Mouse (Mus musculus) induced T-regulatory cell, adult 2 months (primary cell): ENCODE results near the gene Hopx.

Experiments used
- DNase-seq: peaks from one replicate; pipeline ENCODE4 v3.0.0-alpha.2; 2012; ENCODE audit warnings: low read depth

The Hopx gene

GRCm38 (mm10) chr5:77114817-77115731, at the start of gene Hopx:
Gene Hopx (minus strand): TSS chr5:77115121.
- peak; percentile 83 for DNase-seq

DNA sequence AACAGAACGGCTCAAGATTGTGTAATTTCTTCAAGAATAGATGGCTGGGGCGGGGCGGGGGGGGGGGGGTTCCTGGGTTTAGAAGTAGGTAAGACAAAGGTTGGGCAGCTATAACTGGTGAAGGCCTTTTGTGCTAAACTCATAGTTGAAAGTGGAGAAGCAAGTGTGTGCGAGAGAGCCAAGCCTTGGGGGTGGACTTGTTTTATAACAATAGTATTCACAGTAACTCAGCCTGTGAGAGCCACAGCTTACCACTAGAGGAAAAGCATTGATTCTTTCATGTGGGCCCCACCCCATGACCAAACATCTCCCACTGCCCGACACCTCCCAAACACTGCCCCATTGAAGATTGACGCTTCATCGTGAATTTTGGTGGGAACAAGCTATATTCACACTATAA, 48.7 kb upstream of the Hopx start:
- no peak for DNase-seq

DNA sequence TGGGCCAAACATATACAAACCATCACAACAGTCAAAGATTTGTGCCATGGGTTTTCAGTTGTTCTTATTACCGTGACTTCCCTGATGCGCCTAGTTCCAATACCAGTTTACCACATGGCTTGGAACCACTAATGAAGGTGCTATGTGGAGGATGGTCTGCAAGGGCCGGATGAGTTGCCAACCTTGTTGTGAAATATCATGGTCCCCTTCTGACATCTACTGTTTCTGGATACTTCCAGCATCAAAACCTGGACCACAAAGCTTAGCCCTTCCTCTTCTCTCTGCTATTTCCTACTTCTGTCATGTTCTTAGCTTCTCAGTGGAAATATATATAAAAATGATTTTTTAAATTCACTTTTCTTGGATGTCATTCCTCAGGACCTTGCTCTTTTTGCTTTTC, 47.6 kb upstream of the Hopx start:
- no peak for DNase-seq

- no peak for DNase-seq
Observed at GRCm38 (mm10) chr5:77157777-77158540, 43.0 kb upstream of the Hopx start.

- no peak for DNase-seq
Observed at GRCm38 (mm10) chr5:77156938-77157337, 42.0 kb upstream of the Hopx start.

GRCm38 (mm10) chr5:77155526-77155925, 40.6 kb upstream of the Hopx start:
- no peak for DNase-seq

GRCm38 (mm10) chr5:77154812-77155211, 39.9 kb upstream of the Hopx start:
- no peak for DNase-seq

DNA sequence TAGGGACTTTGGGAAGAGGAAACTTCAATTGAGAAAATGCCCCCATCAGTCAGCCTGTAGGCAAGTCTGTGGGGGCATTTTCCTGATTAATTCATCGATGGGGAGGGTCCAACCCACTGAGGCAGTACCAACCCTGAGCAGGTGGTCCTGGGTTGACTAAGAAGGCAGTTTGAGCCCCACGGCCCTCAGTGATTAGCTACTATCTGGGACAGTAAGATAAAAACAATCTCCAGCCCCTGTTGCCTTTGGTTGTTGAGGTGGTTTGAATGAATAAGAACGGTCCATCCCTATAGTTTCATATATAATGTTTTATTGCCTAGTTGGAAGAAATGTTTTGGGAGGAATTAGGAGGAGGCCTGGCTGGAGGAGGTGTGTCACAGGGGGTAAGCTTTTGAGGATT, 36.8 kb upstream of the Hopx start:
- no peak for DNase-seq

DNA sequence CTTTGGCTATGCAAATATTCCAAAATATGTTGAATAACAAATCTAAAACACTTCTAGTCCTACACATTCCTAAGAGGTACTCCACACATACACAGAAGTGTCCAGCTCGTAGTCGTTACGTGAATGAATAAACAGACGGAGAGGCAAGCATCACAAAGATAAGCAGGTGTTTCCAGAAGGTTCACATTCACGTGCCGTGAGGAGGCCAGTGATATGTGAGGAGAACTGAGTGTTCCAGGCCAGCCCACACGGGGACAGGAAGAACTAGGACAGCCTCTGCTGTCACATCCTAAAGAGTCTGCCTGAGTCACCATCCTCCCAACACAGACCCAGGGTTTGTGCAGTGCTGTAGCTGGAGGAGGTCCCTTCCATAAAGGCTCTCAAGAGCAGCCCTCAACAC, 36.2 kb upstream of the Hopx start:
- DNase-seq = no peak

DNA sequence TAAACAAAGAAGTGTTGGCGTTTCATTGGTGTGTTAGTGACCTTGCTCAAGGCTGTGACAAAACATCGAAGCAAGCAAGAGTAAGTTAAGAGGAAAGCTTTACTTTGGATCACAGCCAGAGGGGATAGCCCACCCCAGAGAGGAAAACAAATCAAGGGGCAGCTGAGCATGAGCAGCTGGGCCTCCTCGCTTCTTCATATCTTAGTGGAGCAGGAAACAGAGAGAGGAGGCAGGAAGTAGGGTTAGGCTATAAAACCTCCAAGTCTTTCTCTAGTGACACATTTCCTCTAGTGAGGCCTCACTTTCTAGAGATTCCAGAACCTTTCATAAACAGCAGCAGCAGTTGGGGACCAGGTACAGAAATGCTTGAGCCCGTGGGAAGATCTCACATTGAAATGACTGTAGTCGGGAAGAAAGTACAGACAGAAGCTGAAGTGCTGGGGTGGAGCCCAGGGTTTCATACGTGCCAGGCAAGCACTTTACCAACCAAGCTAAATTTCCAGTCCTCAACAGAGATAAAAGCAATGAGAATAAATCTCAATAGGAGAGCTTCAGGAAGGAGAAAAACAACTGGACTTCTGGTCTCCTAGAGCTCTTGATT, 33.2 kb upstream of the Hopx start:
- DNase-seq = peak; percentile 69

- peak; percentile 28 for DNase-seq
Observed at GRCm38 (mm10) chr5:77146459-77147170, 31.7 kb upstream of the Hopx start.

DNA sequence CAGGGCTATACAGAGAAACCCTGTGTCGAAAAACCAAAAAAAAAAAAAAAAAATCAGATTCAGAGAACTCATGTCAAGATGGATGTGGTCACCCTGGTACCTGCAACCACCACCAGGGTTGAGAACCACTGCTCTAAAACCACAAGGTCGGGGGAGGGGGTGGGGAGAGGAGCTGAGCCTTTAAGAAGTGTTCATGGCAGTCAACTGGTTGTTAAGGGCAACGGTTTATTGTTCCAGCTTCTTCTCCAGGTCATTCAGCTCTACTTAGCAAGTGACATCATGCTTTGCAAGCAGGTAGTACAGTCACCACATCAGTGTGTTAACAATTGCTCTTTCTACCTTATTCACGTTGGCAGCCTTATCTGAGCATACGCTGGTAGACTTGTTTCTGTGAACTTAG, 29.7 kb upstream of the Hopx start:
- DNase-seq = peak; percentile 94

DNA sequence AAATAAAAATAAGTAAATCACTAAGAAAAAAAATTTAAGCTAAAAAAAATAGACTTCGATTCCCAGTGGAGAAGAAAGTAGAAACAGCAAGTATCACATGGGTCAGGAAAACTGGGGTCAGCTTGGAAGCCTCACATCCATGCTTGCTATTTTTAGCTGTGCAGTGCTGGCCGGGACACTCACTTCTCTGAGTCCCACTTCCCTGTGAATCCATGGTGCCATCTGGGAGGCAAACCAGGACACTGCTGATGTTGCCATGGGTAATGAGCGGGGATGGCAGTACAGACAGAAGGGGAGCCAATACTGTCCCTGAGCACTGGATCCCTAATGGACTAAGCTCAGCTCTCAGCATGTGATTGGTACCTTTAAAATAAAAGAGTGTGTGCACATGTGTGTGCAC, 28.2 kb upstream of the Hopx start:
- no peak for DNase-seq

DNA sequence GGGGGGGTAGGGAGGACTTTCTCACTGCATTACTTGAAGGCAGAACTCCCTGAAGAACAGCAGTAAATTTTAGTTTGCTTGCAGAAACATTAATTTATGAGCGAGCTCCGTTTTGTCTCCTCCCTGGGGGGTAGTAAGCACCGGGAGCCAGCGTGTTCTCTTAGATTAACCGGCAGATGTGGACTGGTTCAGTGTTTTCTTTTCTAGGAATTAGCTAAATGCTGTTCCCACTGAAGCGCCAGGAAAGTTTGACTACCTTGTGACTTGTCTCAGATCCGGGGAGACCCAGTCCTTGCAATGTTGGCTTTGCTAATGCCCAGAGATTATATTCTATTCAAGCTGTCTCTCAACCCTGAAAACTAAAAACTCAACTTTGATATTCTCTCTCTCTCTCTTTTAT, 26.4 kb upstream of the Hopx start:
- no peak for DNase-seq

DNA sequence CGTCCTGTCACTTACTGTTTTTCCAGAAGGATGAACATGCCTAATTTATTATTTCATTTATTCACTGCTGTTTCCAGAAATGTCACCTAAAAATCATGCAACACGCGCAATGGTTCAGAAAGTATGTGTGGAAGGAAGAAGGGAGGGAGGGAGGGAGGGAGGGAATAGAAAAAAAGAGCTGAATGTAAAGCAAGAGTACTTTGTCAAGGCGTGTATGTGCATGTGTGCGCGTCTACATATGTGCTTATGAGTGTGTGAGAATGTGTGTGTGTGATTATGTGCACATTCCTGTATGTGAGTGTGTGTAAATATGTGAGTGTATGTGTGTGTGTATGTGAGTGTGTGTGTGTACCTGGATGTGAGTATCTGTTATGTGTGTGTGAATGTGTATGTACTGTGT, 25.9 kb upstream of the Hopx start:
- peak; percentile 57 for DNase-seq

DNA sequence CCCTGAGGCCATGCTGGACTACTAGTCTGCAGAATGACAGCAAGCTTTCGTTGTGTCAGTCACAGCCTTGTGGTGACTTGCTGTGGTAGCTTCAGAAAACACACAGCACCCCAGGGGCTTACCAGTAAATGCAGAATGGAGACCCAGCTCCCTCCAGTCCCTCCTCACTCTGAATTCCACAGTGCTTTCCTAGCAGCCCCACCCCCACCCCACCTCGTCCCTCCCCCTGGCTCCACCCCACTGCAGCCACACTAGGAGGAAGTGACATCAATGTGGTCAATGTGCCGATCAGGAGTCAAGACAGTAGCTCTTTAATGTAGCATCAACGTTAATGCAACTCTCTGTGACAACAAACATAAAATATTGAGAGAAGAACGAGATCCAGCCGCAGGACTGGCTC, 25.2 kb upstream of the Hopx start:
- DNase-seq = peak; percentile 92

GRCm38 (mm10) chr5:77137701-77138265, 22.9 kb upstream of the Hopx start:
- no peak for DNase-seq

GRCm38 (mm10) chr5:77136684-77137224, 21.8 kb upstream of the Hopx start:
- no peak for DNase-seq

- DNase-seq = no peak
Observed at GRCm38 (mm10) chr5:77134961-77135360, 20.0 kb upstream of the Hopx start.

- DNase-seq = peak; percentile 89
Observed at GRCm38 (mm10) chr5:77134465-77134864, 19.5 kb upstream of the Hopx start.

DNA sequence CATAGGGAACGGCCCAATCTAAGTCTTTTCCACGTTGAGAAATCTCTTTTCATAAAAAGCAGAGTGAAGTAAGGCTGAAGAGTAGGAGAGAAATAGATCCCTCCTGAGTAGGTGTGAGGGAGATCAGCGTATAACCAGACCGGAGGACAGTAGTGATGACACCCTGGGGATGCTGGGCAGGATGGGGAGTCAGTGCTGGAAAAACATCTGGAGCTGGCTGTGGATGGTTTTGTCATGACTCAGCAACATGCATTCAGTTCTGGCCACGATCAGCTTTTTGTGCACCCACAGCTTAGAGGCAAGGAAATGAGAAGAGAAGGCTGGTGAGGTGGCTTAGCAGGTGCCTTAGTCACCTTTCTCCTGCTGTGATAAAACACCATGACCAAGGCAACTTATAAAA, 19.0 kb upstream of the Hopx start:
- DNase-seq = no peak
